Mouse (Mus musculus) retina, postnatal 7 days (tissue): ENCODE results near the gene Gnptg.

Source experiments
- DNase-seq: peaks from one replicate; pipeline ENCODE4 v3.0.0-alpha.2; 2012; ENCODE audit warnings: low read depth, low spot score

The Gnptg gene

GRCm38 (mm10) chr17:25188150-25189031 lies 51.5 kb downstream of the Gnptg start, which contains the start of gene Unkl:
TSS of gene Unkl (plus strand) at chr17:25188397.
- peak; percentile 51 for DNase-seq

- DNase-seq: no peak
These were observed 52.2 kb downstream of the Gnptg start for GRCm38 (mm10) chr17:25187784-25188149.

GRCm38 (mm10) chr17:25184961-25185360 lies 55.0 kb downstream of the Gnptg start:
- DNase-seq: no peak

- DNase-seq: peak; percentile 99
These were observed 55.7 kb downstream of the Gnptg start, which contains the start of gene BC003965 for GRCm38 (mm10) chr17:25184129-25184691. TSS of gene BC003965 (plus strand) at chr17:25184554.
